Mouse (Mus musculus): Measurements from ENCODE around the gene Kcnn3. TPM values are rescaled to one million over a fixed set of nuclear protein-coding genes. Genes with fewer than 3 reads are reported as not detected.

Kcnn3 gene
- polyA plus RNA-seq, 1 experiment = not detected

- no peak for TF ChIP-seq GATA1 (IDR thresholded peaks at IDR 0.05; ENCODE audit: low read length)
Observed at GRCm38 (mm10) chr3:89577154-89577553, 57.2 kb downstream of the Kcnn3 start.

GRCm38 (mm10) chr3:89578083-89578482 is 58.1 kb downstream of the Kcnn3 start:
- no peak for TF ChIP-seq GATA1 (IDR thresholded peaks at IDR 0.05; ENCODE audit: low read length)

- TF ChIP-seq GATA1 (IDR thresholded peaks at IDR 0.05; ENCODE audit: low read length) = no peak
Observed at GRCm38 (mm10) chr3:89578803-89579202, 58.8 kb downstream of the Kcnn3 start.

GRCm38 (mm10) chr3:89584254-89584653 is 64.3 kb downstream of the Kcnn3 start:
- no peak for TF ChIP-seq GATA1 (IDR thresholded peaks at IDR 0.05; ENCODE audit: low read length)

- no peak for TF ChIP-seq GATA1 (IDR thresholded peaks at IDR 0.05; ENCODE audit: low read length)
Observed at GRCm38 (mm10) chr3:89588436-89588835, 68.5 kb downstream of the Kcnn3 start.

- TF ChIP-seq GATA1 (IDR thresholded peaks at IDR 0.05; ENCODE audit: low read length) = no peak
Observed at GRCm38 (mm10) chr3:89589321-89589720, 69.4 kb downstream of the Kcnn3 start.

- TF ChIP-seq GATA1 (IDR thresholded peaks at IDR 0.05; ENCODE audit: low read length) = no peak
Observed at GRCm38 (mm10) chr3:89590386-89590785, 70.4 kb downstream of the Kcnn3 start.

GRCm38 (mm10) chr3:89591461-89591860 is 71.5 kb downstream of the Kcnn3 start:
- TF ChIP-seq GATA1 (IDR thresholded peaks at IDR 0.05; ENCODE audit: low read length) = no peak

GRCm38 (mm10) chr3:89592809-89593208 is 72.8 kb downstream of the Kcnn3 start:
- TF ChIP-seq GATA1 (IDR thresholded peaks at IDR 0.05; ENCODE audit: low read length) = no peak

GRCm38 (mm10) chr3:89593524-89593923 is 73.6 kb downstream of the Kcnn3 start:
- TF ChIP-seq GATA1 (IDR thresholded peaks at IDR 0.05; ENCODE audit: low read length) = no peak

GRCm38 (mm10) chr3:89598361-89598760 is 78.4 kb downstream of the Kcnn3 start:
- TF ChIP-seq GATA1 (IDR thresholded peaks at IDR 0.05; ENCODE audit: low read length) = no peak

GRCm38 (mm10) chr3:89598967-89599366 is 79.0 kb downstream of the Kcnn3 start:
- TF ChIP-seq GATA1 (IDR thresholded peaks at IDR 0.05; ENCODE audit: low read length) = no peak

- TF ChIP-seq GATA1 (IDR thresholded peaks at IDR 0.05; ENCODE audit: low read length) = no peak
Observed at GRCm38 (mm10) chr3:89601060-89601459, 81.1 kb downstream of the Kcnn3 start.

GRCm38 (mm10) chr3:89603300-89603699 is 83.3 kb downstream of the Kcnn3 start:
- TF ChIP-seq GATA1 (IDR thresholded peaks at IDR 0.05; ENCODE audit: low read length) = no peak

GRCm38 (mm10) chr3:89605235-89605634 is 85.3 kb downstream of the Kcnn3 start:
- no peak for TF ChIP-seq GATA1 (IDR thresholded peaks at IDR 0.05; ENCODE audit: low read length)

- TF ChIP-seq GATA1 (IDR thresholded peaks at IDR 0.05; ENCODE audit: low read length) = no peak
Observed at GRCm38 (mm10) chr3:89607327-89607726, 87.4 kb downstream of the Kcnn3 start.

GRCm38 (mm10) chr3:89612048-89612447 is 92.1 kb downstream of the Kcnn3 start:
- no peak for TF ChIP-seq GATA1 (IDR thresholded peaks at IDR 0.05; ENCODE audit: low read length)

All from G1E-ER4 (cell line).